Mouse (Mus musculus): ENCODE results near the gene Mrpl21.

DNA sequence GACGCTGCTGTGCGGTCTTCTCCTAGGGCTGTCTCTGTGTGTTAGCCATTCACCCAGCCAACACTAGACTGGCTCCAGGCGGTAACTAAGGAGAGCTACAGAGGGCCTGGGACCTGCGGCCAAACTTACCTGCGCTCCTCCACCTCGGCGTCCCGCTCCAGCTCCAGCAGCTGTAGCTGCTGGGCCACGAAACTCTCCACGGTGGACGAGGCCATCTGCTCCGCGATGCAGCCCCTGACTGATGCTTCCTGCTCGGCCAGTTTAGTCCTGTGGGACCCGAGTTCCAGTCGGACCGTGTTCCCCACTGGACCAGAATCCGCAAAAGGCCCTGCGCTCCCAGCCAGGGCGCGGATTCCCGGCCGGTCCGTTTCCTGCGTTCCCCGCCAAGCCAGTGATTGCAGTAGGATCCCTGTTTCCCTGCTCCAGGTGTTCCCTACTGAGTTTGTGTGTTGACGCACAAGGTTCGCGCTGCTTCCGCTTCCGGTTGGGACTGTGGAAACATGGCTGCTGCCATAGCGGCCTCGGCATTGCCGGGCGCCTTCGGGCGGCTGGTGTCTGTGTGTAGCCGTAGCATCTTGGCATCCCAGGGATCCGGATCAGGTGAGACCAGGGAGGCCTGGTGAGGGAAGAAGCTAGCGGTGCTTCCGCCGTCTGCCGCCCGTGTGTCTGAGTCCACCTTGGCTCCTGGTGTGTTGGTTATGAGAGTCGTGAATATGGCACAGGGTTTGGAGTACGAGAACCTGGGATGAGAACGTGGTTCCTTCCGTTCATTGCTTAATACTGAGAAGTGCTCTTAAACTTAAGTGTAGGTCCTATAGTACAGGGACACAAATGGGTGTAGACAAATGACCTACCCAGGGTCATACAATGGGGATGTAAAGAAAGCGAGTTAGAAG is at the start of gene Mrpl21, which contains the start of gene Ighmbp2:
- TF ChIP-seq CTCF (IDR thresholded peaks at IDR 0.05; ENCODE audit: extremely low read depth, insufficient read length, insufficient replicate concordance, low read depth, low read length) = no peak
- peak; percentile 68 for TF ChIP-seq POLR2A (IDR thresholded peaks at IDR 0.05; ENCODE audit: low read depth, low read length)
